Mouse (Mus musculus): ENCODE results near the gene Sgms2. TPM values are rescaled to one million over a fixed set of nuclear protein-coding genes. Genes with fewer than 3 reads are reported as not detected.

Gene Sgms2
- total and polyA plus RNA-seq, 3 experiments: not detected

DNA sequence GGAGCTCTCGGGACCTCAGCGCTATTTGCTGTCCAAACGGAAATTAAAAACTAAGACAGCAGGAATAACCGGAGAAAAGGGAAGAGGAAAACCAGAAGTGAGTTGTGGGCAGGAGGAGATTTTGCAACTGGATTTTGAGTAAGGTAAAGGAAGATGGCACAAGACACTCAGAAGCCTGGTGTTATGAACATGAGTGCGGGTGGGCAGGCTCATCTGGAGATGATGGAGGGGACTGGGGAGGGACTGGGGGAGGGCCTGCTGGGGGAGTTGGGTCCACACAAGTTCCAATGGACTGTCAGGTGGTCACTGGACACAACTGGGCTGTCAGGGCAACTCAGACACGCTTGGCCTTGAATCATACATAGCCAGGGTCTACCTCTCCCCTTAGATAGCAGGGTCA is 24.8 kb downstream of the Sgms2 start:
- Histone ChIP-seq H3K9ac (ENCODE audit: insufficient read depth, low read depth) (no peak overlapping the region), H3K4me3 (replicated peaks in 1 of 3; ENCODE audit: low read depth in 2 of 3, low read length in 2 of 3, poor library complexity in 1 of 3) (no peak overlapping the region), H3K27me3 (replicated peaks) (no peaks in the 10 kb centered on the region), H3K36me3 (replicated peaks in 1 of 2; ENCODE audit: control insufficient read depth in 1 of 2, insufficient read depth in 1 of 2, low read length in 1 of 2) (no peaks in the 10 kb centered on the region), H3K4me2 (ENCODE audit: insufficient read depth, low read depth, poor library complexity, severe bottlenecking) (no peak overlapping the region), H3K4me1 (ENCODE audit: control insufficient read depth in 1 of 2, insufficient read depth in 2 of 2) (peaks cover 0 to 10% of the 10 kb centered on the region in 2 experiments; a peak in 1 of 4 replicates), H3K79me2 (replicated peaks; ENCODE audit: control insufficient read depth, extremely low read depth, insufficient read depth, poor library complexity, severe bottlenecking) (no peaks in the 10 kb centered on the region), H3K9me3 (replicated peaks; ENCODE audit: low read length) (no peaks in the 10 kb centered on the region), H3K27ac (ENCODE audit: insufficient read depth, low read depth) (no peak overlapping the region)
- dilution Hi-C loops (cut with MboI; ENCODE audit: extremely low pct_ligation_motif_present, extremely low pct_unique_long_range_greater_than_20kb, low sequenced_read_pairs) (no loop called here), in situ Hi-C loops (cut with MboI; ENCODE audit: low pct_ligation_motif_present, low pct_unique_long_range_greater_than_20kb, low sequenced_read_pairs) (no loop called here)
- no peak for DNase-seq (ENCODE audit: extremely low read depth)
- no peak for TF ChIP-seq IRF4 (IDR thresholded peaks at IDR 0.05; ENCODE audit: low read depth, low read length)
- TF ChIP-seq MXI1 (IDR thresholded peaks at IDR 0.05; ENCODE audit: low read depth, low read length): no peak
- no peak for TF ChIP-seq NRF1 (IDR thresholded peaks at IDR 0.05; ENCODE audit: low read depth, low read length)
- TF ChIP-seq ELF1 (IDR thresholded peaks at IDR 0.05; ENCODE audit: low read depth, low read length): no peak
- no peak for TF ChIP-seq PAX5 (IDR thresholded peaks at IDR 0.05; ENCODE audit: low read length)
- no peak for TF ChIP-seq RCOR1 (conservative IDR thresholded peaks at IDR 0.05; ENCODE audit: low read depth, low read length)
- TF ChIP-seq CHD1 (IDR thresholded peaks at IDR 0.05; ENCODE audit: low read depth, low read length): no peak
- TF ChIP-seq GABPA (IDR thresholded peaks at IDR 0.05; ENCODE audit: insufficient replicate concordance, low read depth, low read length): no peak
- TF ChIP-seq E2F4 (IDR thresholded peaks at IDR 0.05; ENCODE audit: insufficient replicate concordance, low read depth, low read length): no peak
- TF ChIP-seq ETS1 (conservative IDR thresholded peaks at IDR 0.05; ENCODE audit: low read depth, low read length): no peak
- no peak for TF ChIP-seq MAZ (IDR thresholded peaks at IDR 0.05; ENCODE audit: low read depth, low read length)
- no peak for TF ChIP-seq CHD2 (IDR thresholded peaks at IDR 0.05; ENCODE audit: low read length)
- no peak for TF ChIP-seq MAX (IDR thresholded peaks at IDR 0.05; ENCODE audit: low read length)
- TF ChIP-seq JUN (IDR thresholded peaks at IDR 0.05; ENCODE audit: insufficient read depth, low read depth, low read length): no peak

DNA sequence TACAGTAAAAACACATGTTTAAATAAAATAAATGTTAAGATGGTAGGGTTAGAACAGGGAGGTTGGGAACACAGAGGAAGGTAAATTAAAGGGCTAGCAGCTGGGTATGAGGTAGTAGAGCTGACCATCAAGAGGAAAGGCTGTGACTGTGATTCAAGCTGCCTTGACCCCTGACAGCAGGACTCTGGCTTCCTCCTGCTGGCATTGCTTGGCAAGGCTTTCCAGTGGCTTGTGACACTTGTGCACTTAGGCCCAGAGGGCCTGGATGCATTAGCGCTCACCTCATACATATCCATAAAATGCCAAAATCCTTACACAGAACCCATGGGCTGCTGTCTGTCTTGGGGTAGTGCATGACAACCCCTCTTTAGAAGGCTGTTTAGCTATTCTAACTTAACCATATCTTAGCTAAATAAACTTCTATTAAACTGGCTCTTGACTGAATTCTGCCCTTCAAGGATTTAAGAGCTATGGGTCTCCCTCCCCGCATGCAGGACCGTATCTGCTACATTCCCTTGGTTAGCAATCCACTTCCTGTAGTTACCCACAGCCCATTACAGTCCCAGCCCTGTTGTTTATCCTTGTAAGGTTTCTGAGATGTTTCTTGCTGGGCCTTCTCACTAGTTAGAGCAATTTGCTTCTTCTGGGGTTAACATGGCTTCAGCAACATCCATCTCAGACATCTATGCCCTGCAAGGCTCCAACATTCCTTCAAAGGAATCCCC is 25.5 kb downstream of the Sgms2 start:
- H3K36me3 ChIP-seq (replicated peaks in 1 of 2; ENCODE audit: control insufficient read depth in 1 of 2, insufficient read depth in 1 of 2, low read length in 1 of 2): no peaks in the 10 kb centered on the region
- H3K27ac ChIP-seq (ENCODE audit: insufficient read depth, low read depth): no peak overlapping the region
- DNase-seq (ENCODE audit: extremely low read depth): no peak
- no peak overlapping the region for H3K4me2 ChIP-seq (ENCODE audit: insufficient read depth, low read depth, poor library complexity, severe bottlenecking)
- dilution Hi-C loops (cut with MboI; ENCODE audit: extremely low pct_ligation_motif_present, extremely low pct_unique_long_range_greater_than_20kb, low sequenced_read_pairs) (no loop called here), in situ Hi-C loops (cut with MboI; ENCODE audit: low pct_ligation_motif_present, low pct_unique_long_range_greater_than_20kb, low sequenced_read_pairs) (no loop called here)
- H3K27me3 ChIP-seq (replicated peaks): no peaks in the 10 kb centered on the region
- H3K4me3 ChIP-seq (replicated peaks in 1 of 3; ENCODE audit: low read depth in 2 of 3, low read length in 2 of 3, poor library complexity in 1 of 3): no peak overlapping the region
- H3K79me2 ChIP-seq (replicated peaks; ENCODE audit: control insufficient read depth, extremely low read depth, insufficient read depth, poor library complexity, severe bottlenecking): no peaks in the 10 kb centered on the region
- peaks cover 0 to 10% of the 10 kb centered on the region in 2 experiments; a peak in 1 of 4 replicates for H3K4me1 ChIP-seq (ENCODE audit: control insufficient read depth in 1 of 2, insufficient read depth in 2 of 2)
- H3K9me3 ChIP-seq (replicated peaks; ENCODE audit: low read length): no peaks in the 10 kb centered on the region
- no peak overlapping the region for H3K9ac ChIP-seq (ENCODE audit: insufficient read depth, low read depth)
- TF ChIP-seq MEF2A (IDR thresholded peaks at IDR 0.05; ENCODE audit: borderline replicate concordance, low read depth, low read length) (no peak), SMC3 (IDR thresholded peaks at IDR 0.05; ENCODE audit: low read depth, low read length) (no peak), NELFE (IDR thresholded peaks at IDR 0.05; ENCODE audit: low read depth, low read length) (no peak), POLR2AphosphoS2 (IDR thresholded peaks at IDR 0.05; ENCODE audit: low read depth, low read length) (no peak), NRF1 (IDR thresholded peaks at IDR 0.05; ENCODE audit: low read depth, low read length) (no peak), RAD21 (IDR thresholded peaks at IDR 0.05; ENCODE audit: low read depth, low read length) (no peak), CHD1 (IDR thresholded peaks at IDR 0.05; ENCODE audit: low read depth, low read length) (no peak), CTCF (conservative IDR thresholded peaks at IDR 0.05 in 1 of 2, IDR thresholded peaks at IDR 0.05 in 1 of 2; ENCODE audit: low read depth in 2 of 2, low read length in 2 of 2) (no peak), ZC3H11A (IDR thresholded peaks at IDR 0.05; ENCODE audit: low read depth, low read length) (no peak), USF1 (IDR thresholded peaks at IDR 0.05; ENCODE audit: low read depth, low read length) (no peak), RCOR1 (conservative IDR thresholded peaks at IDR 0.05; ENCODE audit: low read depth, low read length) (no peak)

Measured in CH12.LX (cell line).